Mouse (Mus musculus): ENCODE measurements at regions not wholly inside any gene's neighbourhood (a gene's known extent, or its start where the extent isn't known, plus 50 kb on each side); places are given as distances from the start of the nearest gene placed in this dataset.

DNA sequence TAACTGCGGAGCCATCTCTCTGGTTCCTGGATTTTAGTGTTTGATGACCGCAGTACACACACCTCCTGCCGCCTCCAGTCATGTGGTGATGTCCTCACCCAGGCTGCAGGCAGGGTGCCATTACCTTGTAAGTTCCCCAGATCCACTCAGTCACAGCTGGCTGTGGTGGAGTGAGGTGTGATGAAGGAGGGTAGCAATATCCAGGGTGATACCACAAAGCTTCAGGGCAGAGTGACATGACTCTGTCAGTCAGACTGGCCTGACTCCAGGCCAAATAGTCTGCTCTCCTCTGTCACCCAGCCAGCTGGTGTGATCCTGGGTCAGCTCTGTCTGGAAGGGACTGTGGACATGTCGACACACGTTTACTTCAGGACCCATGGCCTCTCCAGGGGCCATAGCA is 183.7 kb downstream of the Utp6 start:
- Histone ChIP-seq H3K4me1 (ENCODE audit: control insufficient read depth, insufficient read depth, low read length) (peaks cover 24% of the 10 kb centered on the region), H3K4me3 (ENCODE audit: low read depth, low read length) (no peak overlapping the region), H3K27ac (ENCODE audit: low read depth, low read length) (no peak overlapping the region), H3K27me3 (ENCODE audit: control insufficient read depth, insufficient read depth, low read length) (no peaks in the 10 kb centered on the region), H3K36me3 (ENCODE audit: control insufficient read depth, insufficient read depth, low read length) (no peaks in the 10 kb centered on the region), H3K4me2 (no peak overlapping the region), H3K9ac (ENCODE audit: low read length) (no peak overlapping the region), H3K9me3 (ENCODE audit: control insufficient read depth, low read length) (no peaks in the 10 kb centered on the region)
- WGBS = 83% methylated on average over 5 of the region's 5 CpGs
- ATAC-seq (ENCODE audit: low FRiP score) (no peak), DNase-seq (ENCODE audit: low spot score, missing footprints) (no peak)

DNA sequence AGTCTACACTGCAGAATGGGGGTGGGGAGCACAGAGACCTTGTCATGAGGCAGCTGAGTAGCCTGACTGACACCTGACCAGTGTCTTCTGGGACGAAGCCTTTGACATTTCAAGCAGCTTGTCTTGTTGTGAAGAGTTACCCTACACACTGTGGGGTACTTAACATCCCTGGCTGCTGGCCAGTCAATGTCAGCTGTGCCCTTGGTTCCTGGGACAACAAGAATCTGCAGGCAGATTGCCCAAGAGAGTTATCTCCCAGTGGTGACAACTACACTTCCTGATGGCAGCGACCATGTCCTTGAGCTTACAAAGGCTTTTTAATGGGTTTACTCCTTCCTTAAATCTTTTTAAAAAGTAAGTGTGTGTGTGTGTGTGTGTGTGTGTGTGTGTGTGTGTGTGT is 184.2 kb downstream of the Utp6 start:
- H3K36me3 ChIP-seq (ENCODE audit: control insufficient read depth, insufficient read depth, low read length) = no peaks in the 10 kb centered on the region
- H3K9ac ChIP-seq (ENCODE audit: low read length) = no peak overlapping the region
- peaks cover 24% of the 10 kb centered on the region for H3K4me1 ChIP-seq (ENCODE audit: control insufficient read depth, insufficient read depth, low read length)
- no peak overlapping the region for H3K27ac ChIP-seq (ENCODE audit: low read depth, low read length)
- 72% methylated on average over 2 of the region's 2 CpGs for WGBS
- ATAC-seq (ENCODE audit: low FRiP score) (no peak), DNase-seq (ENCODE audit: low spot score, missing footprints) (no peak)
- no peaks in the 10 kb centered on the region for H3K9me3 ChIP-seq (ENCODE audit: control insufficient read depth, low read length)
- no peaks in the 10 kb centered on the region for H3K27me3 ChIP-seq (ENCODE audit: control insufficient read depth, insufficient read depth, low read length)
- no peak overlapping the region for H3K4me2 ChIP-seq
- no peak overlapping the region for H3K4me3 ChIP-seq (ENCODE audit: low read depth, low read length)

DNA sequence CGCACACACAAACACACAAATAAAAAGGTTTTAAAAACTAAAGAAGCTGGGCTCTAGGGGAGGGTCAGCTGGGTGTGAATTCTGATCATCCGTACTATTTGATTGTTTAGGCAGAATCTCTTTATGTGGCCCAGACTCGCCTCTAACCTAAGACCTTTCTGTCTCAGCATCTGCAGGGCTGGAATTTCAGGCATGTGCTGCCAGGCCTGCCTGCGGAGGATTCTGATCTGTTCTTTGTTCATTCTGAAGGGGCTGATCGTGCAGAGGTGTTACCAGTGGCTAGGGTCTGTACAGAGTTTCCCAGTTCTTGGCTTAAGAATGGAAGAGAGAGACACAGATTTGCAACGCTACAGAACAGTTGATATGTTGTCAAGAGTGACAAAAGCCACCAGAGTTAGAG is 185.6 kb downstream of the Rab11fip4 start:
- DNase-seq (ENCODE audit: low spot score, missing footprints) (peak; percentile 92), ATAC-seq (ENCODE audit: low FRiP score) (no peak)
- 12% methylated on average over 6 of the region's 6 CpGs for whole genome bisulfite sequencing
- Histone ChIP-seq H3K4me2 (no peak overlapping the region), H3K9me3 (ENCODE audit: control insufficient read depth, low read length) (no peaks in the 10 kb centered on the region), H3K27ac (ENCODE audit: low read depth, low read length) (no peak overlapping the region), H3K4me1 (ENCODE audit: control insufficient read depth, insufficient read depth, low read length) (peaks cover 24% of the 10 kb centered on the region), H3K36me3 (ENCODE audit: control insufficient read depth, insufficient read depth, low read length) (no peaks in the 10 kb centered on the region), H3K4me3 (ENCODE audit: low read depth, low read length) (no peak overlapping the region), H3K9ac (ENCODE audit: low read length) (no peak overlapping the region), H3K27me3 (ENCODE audit: control insufficient read depth, insufficient read depth, low read length) (no peaks in the 10 kb centered on the region)

DNA sequence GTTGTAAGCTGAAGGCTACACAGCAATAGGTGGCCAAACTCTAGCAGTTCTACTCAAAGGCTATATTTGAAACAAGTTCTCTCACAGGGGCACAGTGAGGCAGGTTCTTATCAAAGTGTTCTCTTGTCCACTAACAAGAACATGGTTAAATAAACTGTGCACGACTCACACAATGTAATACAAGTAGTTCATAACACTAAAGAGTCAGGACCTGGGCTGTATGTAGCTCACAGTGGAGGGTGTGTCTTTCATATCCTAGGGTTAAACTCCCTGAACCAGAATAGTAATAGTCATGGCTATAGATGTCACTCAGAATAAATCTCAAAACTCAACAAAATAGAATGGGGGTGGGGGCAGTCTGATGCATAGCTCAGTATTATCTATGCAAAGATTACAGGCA is 182.7 kb downstream of the Rab11fip4 start:
- 83% methylated on average over 1 of the region's 1 CpGs for WGBS
- Histone ChIP-seq H3K4me1 (ENCODE audit: control insufficient read depth, insufficient read depth, low read length) (peaks cover 9% of the 10 kb centered on the region), H3K27ac (ENCODE audit: low read depth, low read length) (no peak overlapping the region), H3K4me2 (no peak overlapping the region), H3K36me3 (ENCODE audit: control insufficient read depth, insufficient read depth, low read length) (no peaks in the 10 kb centered on the region), H3K9me3 (ENCODE audit: control insufficient read depth, low read length) (no peaks in the 10 kb centered on the region), H3K27me3 (ENCODE audit: control insufficient read depth, insufficient read depth, low read length) (no peaks in the 10 kb centered on the region), H3K4me3 (ENCODE audit: low read depth, low read length) (no peak overlapping the region), H3K9ac (ENCODE audit: low read length) (no peak overlapping the region)
- ATAC-seq (ENCODE audit: low FRiP score) (no peak), DNase-seq (ENCODE audit: low spot score, missing footprints) (peak; percentile 44)

DNA sequence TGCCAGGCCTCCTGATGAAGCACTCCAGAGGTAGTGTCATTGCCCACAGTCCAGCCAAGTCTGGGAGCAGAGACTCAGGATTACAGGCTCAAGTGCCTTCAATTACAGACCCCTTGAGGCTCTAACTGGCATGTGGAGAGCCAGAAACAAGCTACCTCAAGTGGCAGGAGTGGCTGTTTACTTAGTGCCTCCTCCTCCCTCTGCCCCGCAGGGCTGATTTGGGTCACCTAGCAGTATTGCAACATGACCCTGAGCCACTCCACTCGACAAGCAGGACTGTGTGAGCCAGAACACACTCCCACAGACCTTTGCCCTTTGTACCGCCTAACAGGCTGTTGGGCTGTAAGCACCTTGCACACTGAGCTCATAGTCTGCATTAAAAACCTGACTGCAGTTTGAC is 180.4 kb downstream of the Rab11fip4 start:
- ATAC-seq (ENCODE audit: low FRiP score) = no peak
- no peak overlapping the region for H3K4me2 ChIP-seq
- H3K9ac ChIP-seq (ENCODE audit: low read length) = no peak overlapping the region
- H3K27me3 ChIP-seq (ENCODE audit: control insufficient read depth, insufficient read depth, low read length) = no peaks in the 10 kb centered on the region
- 50% methylated on average over 3 of the region's 3 CpGs for WGBS
- no peak overlapping the region for H3K27ac ChIP-seq (ENCODE audit: low read depth, low read length)
- H3K36me3 ChIP-seq (ENCODE audit: control insufficient read depth, insufficient read depth, low read length) = no peaks in the 10 kb centered on the region
- H3K4me3 ChIP-seq (ENCODE audit: low read depth, low read length) = no peak overlapping the region
- H3K9me3 ChIP-seq (ENCODE audit: control insufficient read depth, low read length) = no peaks in the 10 kb centered on the region
- DNase-seq (ENCODE audit: low spot score, missing footprints) = peak; percentile 79
- H3K4me1 ChIP-seq (ENCODE audit: control insufficient read depth, insufficient read depth, low read length) = 0 out of 2 replicates have a peak, but pooled peaks cover under 1% of the 10 kb centered on the region

DNA sequence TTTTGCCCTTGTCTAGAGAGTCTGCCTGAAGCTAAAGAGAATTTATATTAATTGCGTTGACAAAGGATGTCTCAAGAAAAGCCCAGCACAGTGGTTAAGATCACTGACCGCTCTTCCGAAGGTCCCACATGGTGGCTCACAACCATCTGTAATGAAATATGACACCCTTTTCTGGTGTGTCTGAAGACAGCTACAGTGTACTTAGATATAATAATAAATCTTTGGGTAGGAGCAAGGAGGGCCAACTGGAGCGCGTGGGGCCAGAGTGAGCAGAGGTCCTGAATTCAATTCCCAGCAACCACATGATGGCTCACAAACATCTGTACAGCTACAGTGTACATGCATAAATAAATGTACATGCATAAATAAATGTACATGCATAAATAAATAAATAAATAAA is 176.1 kb downstream of the Rab11fip4 start:
- H3K4me1 ChIP-seq (ENCODE audit: control insufficient read depth, insufficient read depth, low read length) = no peaks in the 10 kb centered on the region
- no peak overlapping the region for H3K4me2 ChIP-seq
- H3K9ac ChIP-seq (ENCODE audit: low read length) = no peak overlapping the region
- H3K9me3 ChIP-seq (ENCODE audit: control insufficient read depth, low read length) = no peaks in the 10 kb centered on the region
- no peak overlapping the region for H3K27ac ChIP-seq (ENCODE audit: low read depth, low read length)
- DNase-seq (ENCODE audit: low spot score, missing footprints) (peak; percentile 75), ATAC-seq (ENCODE audit: low FRiP score) (no peak)
- no peaks in the 10 kb centered on the region for H3K36me3 ChIP-seq (ENCODE audit: control insufficient read depth, insufficient read depth, low read length)
- H3K27me3 ChIP-seq (ENCODE audit: control insufficient read depth, insufficient read depth, low read length) = no peaks in the 10 kb centered on the region
- no peak overlapping the region for H3K4me3 ChIP-seq (ENCODE audit: low read depth, low read length)
- 90% methylated on average over 5 of the region's 5 CpGs for WGBS

DNA sequence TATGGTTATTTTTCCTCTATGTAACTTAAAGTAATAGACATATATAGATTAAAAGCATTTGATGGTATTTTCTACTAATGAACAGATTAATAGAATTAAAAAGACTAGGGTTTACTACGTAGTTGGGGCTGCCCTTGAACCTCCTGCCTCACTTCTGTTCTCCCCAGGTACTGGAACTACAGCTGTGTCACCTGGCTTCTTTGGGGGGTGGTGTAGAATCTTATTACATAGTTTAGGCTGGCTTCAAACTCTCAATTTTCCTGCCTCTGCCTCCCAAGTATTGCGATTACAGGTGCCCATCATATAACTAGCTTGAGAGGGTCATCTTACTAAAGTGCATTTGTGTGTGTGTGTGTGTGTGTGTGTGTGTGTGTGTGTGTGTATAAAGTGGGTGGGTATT is 175.0 kb downstream of the Rab11fip4 start:
- ATAC-seq (ENCODE audit: low FRiP score) = no peak
- H3K27me3 ChIP-seq (ENCODE audit: control insufficient read depth, insufficient read depth, low read length) = no peaks in the 10 kb centered on the region

DNA sequence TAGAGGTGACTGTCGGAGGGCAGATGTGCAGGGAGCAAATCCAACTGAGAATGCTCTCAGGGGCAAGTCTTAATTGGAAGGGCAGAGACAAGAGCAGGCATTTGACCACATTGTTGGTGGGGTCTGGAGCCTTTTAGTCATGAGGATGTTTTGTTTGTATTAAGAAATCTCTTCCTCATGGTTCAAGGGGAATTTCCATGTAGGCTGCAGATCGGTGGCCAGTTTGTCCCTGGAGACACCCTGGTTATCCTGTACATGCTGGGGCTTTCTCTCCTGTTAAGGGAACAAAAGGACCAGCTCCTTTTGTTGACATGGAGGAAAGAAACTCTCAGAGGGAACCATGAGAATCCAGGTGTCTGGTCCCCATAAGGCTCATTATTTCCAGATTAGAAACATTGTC is 174.4 kb downstream of the Rab11fip4 start:
- no peak overlapping the region for H3K27ac ChIP-seq (ENCODE audit: low read depth, low read length)
- WGBS = 34% methylated on average over 2 of the region's 2 CpGs

More for the DNA sequence above, 175.0 kb downstream of the Rab11fip4 start:
- H3K4me1 ChIP-seq (ENCODE audit: control insufficient read depth, insufficient read depth, low read length) = no peaks in the 10 kb centered on the region
- DNase-seq (ENCODE audit: low spot score, missing footprints) = peak; percentile 67
- H3K36me3 ChIP-seq (ENCODE audit: control insufficient read depth, insufficient read depth, low read length) = no peaks in the 10 kb centered on the region
- no peaks in the 10 kb centered on the region for H3K9me3 ChIP-seq (ENCODE audit: control insufficient read depth, low read length)
- no peak overlapping the region for H3K9ac ChIP-seq (ENCODE audit: low read length)
- no peak overlapping the region for H3K27ac ChIP-seq (ENCODE audit: low read depth, low read length)
- 95% methylated on average over 2 of the region's 2 CpGs for WGBS
- no peak overlapping the region for H3K4me2 ChIP-seq
- no peak overlapping the region for H3K4me3 ChIP-seq (ENCODE audit: low read depth, low read length)

DNA sequence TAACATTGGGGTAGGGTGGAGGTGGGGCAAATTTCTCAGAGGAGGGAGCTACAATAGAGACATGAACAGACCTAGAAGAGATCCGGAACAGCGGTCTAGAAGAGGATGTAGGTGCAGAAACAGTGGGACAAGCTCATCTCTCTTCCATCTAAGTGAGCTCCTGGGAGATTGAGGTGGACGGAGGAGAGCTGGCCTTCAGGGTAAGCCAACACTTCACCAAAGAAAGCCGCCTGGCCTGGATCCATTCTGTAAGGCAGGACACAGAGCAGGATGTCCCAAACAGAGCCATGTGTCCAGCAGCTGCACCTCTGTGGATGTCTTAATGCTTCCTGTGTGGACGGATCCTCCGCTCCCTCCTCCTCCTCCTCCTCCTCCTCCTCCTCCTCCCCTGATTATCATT is 173.0 kb downstream of the Rab11fip4 start:
- WGBS = 88% methylated on average over 6 of the region's 6 CpGs
- no peak overlapping the region for H3K27ac ChIP-seq (ENCODE audit: low read depth, low read length)

More for the DNA sequence above, 174.4 kb downstream of the Rab11fip4 start:
- Histone ChIP-seq H3K4me1 (ENCODE audit: control insufficient read depth, insufficient read depth, low read length) (no peaks in the 10 kb centered on the region), H3K27me3 (ENCODE audit: control insufficient read depth, insufficient read depth, low read length) (no peaks in the 10 kb centered on the region), H3K36me3 (ENCODE audit: control insufficient read depth, insufficient read depth, low read length) (no peaks in the 10 kb centered on the region), H3K9me3 (ENCODE audit: control insufficient read depth, low read length) (no peaks in the 10 kb centered on the region), H3K9ac (ENCODE audit: low read length) (no peak overlapping the region), H3K4me2 (no peak overlapping the region), H3K4me3 (ENCODE audit: low read depth, low read length) (no peak overlapping the region)
- no peak for ATAC-seq (ENCODE audit: low FRiP score)
- DNase-seq (ENCODE audit: low spot score, missing footprints) = peak; percentile 72

DNA sequence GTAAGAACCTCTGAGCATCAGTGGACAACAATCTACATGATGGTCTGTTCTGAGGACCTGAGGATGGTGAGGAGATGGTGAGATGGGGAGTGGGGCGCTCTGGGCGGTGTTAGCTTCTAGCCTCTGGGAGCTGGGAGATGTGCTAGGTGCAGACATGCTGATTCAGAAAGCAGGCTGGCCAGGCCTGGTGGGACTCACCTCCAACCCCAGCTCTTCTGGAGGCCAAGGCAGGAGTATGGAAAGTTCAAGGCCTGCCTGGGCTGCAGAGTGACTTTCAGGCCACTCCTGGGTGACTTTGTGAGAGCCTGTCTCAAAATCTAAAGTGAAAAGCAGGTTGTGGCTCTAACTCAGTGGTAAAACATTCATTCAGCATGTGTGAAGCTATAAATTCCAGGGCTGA is 171.6 kb downstream of the Rab11fip4 start:
- H3K4me2 ChIP-seq = no peak overlapping the region
- no peak overlapping the region for H3K27ac ChIP-seq (ENCODE audit: low read depth, low read length)
- H3K4me3 ChIP-seq (ENCODE audit: low read depth, low read length) = no peak overlapping the region
- H3K9me3 ChIP-seq (ENCODE audit: control insufficient read depth, low read length) = no peaks in the 10 kb centered on the region
- H3K36me3 ChIP-seq (ENCODE audit: control insufficient read depth, insufficient read depth, low read length) = no peaks in the 10 kb centered on the region
- 100% methylated on average over 2 of the region's 2 CpGs for WGBS
- H3K9ac ChIP-seq (ENCODE audit: low read length) = no peak overlapping the region
- ATAC-seq (ENCODE audit: low FRiP score) (no peak), DNase-seq (ENCODE audit: low spot score, missing footprints) (peak; percentile 62)
- H3K4me1 ChIP-seq (ENCODE audit: control insufficient read depth, insufficient read depth, low read length) = no peaks in the 10 kb centered on the region
- no peaks in the 10 kb centered on the region for H3K27me3 ChIP-seq (ENCODE audit: control insufficient read depth, insufficient read depth, low read length)

More for the DNA sequence above, 173.0 kb downstream of the Rab11fip4 start:
- H3K36me3 ChIP-seq (ENCODE audit: control insufficient read depth, insufficient read depth, low read length) = no peaks in the 10 kb centered on the region
- H3K9ac ChIP-seq (ENCODE audit: low read length) = no peak overlapping the region
- no peak overlapping the region for H3K4me2 ChIP-seq
- DNase-seq (ENCODE audit: low spot score, missing footprints) (no peak), ATAC-seq (ENCODE audit: low FRiP score) (no peak)
- H3K27me3 ChIP-seq (ENCODE audit: control insufficient read depth, insufficient read depth, low read length) = no peaks in the 10 kb centered on the region
- no peak overlapping the region for H3K4me3 ChIP-seq (ENCODE audit: low read depth, low read length)
- H3K4me1 ChIP-seq (ENCODE audit: control insufficient read depth, insufficient read depth, low read length) = no peaks in the 10 kb centered on the region
- no peaks in the 10 kb centered on the region for H3K9me3 ChIP-seq (ENCODE audit: control insufficient read depth, low read length)

Data from midbrain, embryonic 11.5 days (tissue).